Mouse (Mus musculus): Measurements from ENCODE around the gene Tmem266. TPM values are rescaled to one million over a fixed set of nuclear protein-coding genes. Genes with fewer than 3 reads are reported as not detected.

The Tmem266 gene
- polyA plus RNA-seq, 1 experiment from 2014 or later = 1.3 TPM

GRCm38 (mm10) chr9:55382441-55382840 lies 55.7 kb downstream of the Tmem266 start:
- Histone ChIP-seq H3K9me3 (replicated peaks) (no peaks in the 10 kb centered on the region), H3K4me2 (replicated peaks) (no peak overlapping the region), H3K27me3 (no peaks in the 10 kb centered on the region), H3K9ac (no peak overlapping the region), H3K36me3 (no peaks in the 10 kb centered on the region), H3K4me3 (no peak overlapping the region), H3K27ac (no peak overlapping the region), H3K4me1 (no peaks in the 10 kb centered on the region)
- WGBS = 31% methylated on average over 5 of the region's 5 CpGs
- ATAC-seq (ENCODE audit: low FRiP score) = no peak

GRCm38 (mm10) chr9:55386117-55386516 lies 59.4 kb downstream of the Tmem266 start:
- Histone ChIP-seq H3K4me2 (replicated peaks) (no peak overlapping the region), H3K4me3 (no peak overlapping the region), H3K27me3 (no peaks in the 10 kb centered on the region), H3K9ac (no peak overlapping the region), H3K9me3 (replicated peaks) (no peaks in the 10 kb centered on the region), H3K27ac (no peak overlapping the region), H3K36me3 (no peaks in the 10 kb centered on the region), H3K4me1 (no peaks in the 10 kb centered on the region)
- ATAC-seq (ENCODE audit: low FRiP score) = no peak
- WGBS = 95% methylated on average over 4 of the region's 4 CpGs

- no peaks in the 10 kb centered on the region for H3K27me3 ChIP-seq
- no peaks in the 10 kb centered on the region for H3K36me3 ChIP-seq
- no peak overlapping the region for H3K4me3 ChIP-seq
- no peak overlapping the region for H3K9ac ChIP-seq
- H3K4me1 ChIP-seq = peaks cover 6% of the 10 kb centered on the region; the same call in 1 of the 2 replicates
- ATAC-seq (ENCODE audit: low FRiP score) = no peak
- WGBS = 86% methylated on average over 14 of the region's 14 CpGs
- H3K4me2 ChIP-seq (replicated peaks) = no peak overlapping the region
- no peak overlapping the region for H3K27ac ChIP-seq
- no peaks in the 10 kb centered on the region for H3K9me3 ChIP-seq (replicated peaks)
These were observed 61.3 kb downstream of the Tmem266 start for GRCm38 (mm10) chr9:55387862-55388505.

- H3K9ac ChIP-seq = no peak overlapping the region
- H3K4me3 ChIP-seq = no peak overlapping the region
- no peaks in the 10 kb centered on the region for H3K36me3 ChIP-seq
- ATAC-seq (ENCODE audit: low FRiP score) = peak; percentile 32; the same call in 1 of the 2 replicates
- WGBS = 25% methylated on average over 17 of the region's 17 CpGs
- H3K4me1 ChIP-seq = peaks cover 6% of the 10 kb centered on the region; the same call in 1 of the 2 replicates
- H3K27me3 ChIP-seq = peaks cover 3% of the 10 kb centered on the region; the same call in 1 of the 2 replicates
- no peak overlapping the region for H3K4me2 ChIP-seq (replicated peaks)
- no peak overlapping the region for H3K27ac ChIP-seq
- H3K9me3 ChIP-seq (replicated peaks) = no peaks in the 10 kb centered on the region
These were observed 65.4 kb downstream of the Tmem266 start for GRCm38 (mm10) chr9:55391909-55392658.

GRCm38 (mm10) chr9:55395650-55396049 lies 68.9 kb downstream of the Tmem266 start:
- Histone ChIP-seq H3K4me3 (no peak overlapping the region), H3K4me1 (peaks cover 6% of the 10 kb centered on the region; the same call in 1 of the 2 replicates), H3K27ac (no peak overlapping the region), H3K36me3 (no peaks in the 10 kb centered on the region), H3K27me3 (peaks cover 3% of the 10 kb centered on the region; the same call in 1 of the 2 replicates), H3K9ac (no peak overlapping the region), H3K9me3 (replicated peaks) (no peaks in the 10 kb centered on the region), H3K4me2 (replicated peaks) (no peak overlapping the region)
- 83% methylated on average over 1 of the region's 1 CpGs for WGBS
- no peak for ATAC-seq (ENCODE audit: low FRiP score)

GRCm38 (mm10) chr9:55398985-55399554 lies 72.4 kb downstream of the Tmem266 start:
- no peak for ATAC-seq (ENCODE audit: low FRiP score)
- H3K27me3 ChIP-seq = no peaks in the 10 kb centered on the region
- no peaks in the 10 kb centered on the region for H3K36me3 ChIP-seq
- no peaks in the 10 kb centered on the region for H3K4me1 ChIP-seq
- no peaks in the 10 kb centered on the region for H3K9me3 ChIP-seq (replicated peaks)
- no peak overlapping the region for H3K4me3 ChIP-seq
- H3K4me2 ChIP-seq (replicated peaks) = no peak overlapping the region
- WGBS = 89% methylated on average over 7 of the region's 7 CpGs
- H3K27ac ChIP-seq = no peak overlapping the region
- H3K9ac ChIP-seq = no peak overlapping the region

GRCm38 (mm10) chr9:55402276-55402675 lies 75.6 kb downstream of the Tmem266 start:
- Histone ChIP-seq H3K27me3 (no peaks in the 10 kb centered on the region), H3K27ac (no peak overlapping the region), H3K4me3 (no peak overlapping the region), H3K4me2 (replicated peaks) (no peak overlapping the region), H3K9ac (no peak overlapping the region), H3K9me3 (replicated peaks) (no peaks in the 10 kb centered on the region), H3K36me3 (no peaks in the 10 kb centered on the region), H3K4me1 (peaks cover 10% of the 10 kb centered on the region)
- WGBS = 79% methylated on average over 7 of the region's 7 CpGs
- ATAC-seq (ENCODE audit: low FRiP score) = no peak

- ATAC-seq (ENCODE audit: low FRiP score) = no peak
- peaks cover 27% of the 10 kb centered on the region for H3K4me1 ChIP-seq
- H3K4me2 ChIP-seq (replicated peaks) = no peak overlapping the region
- H3K4me3 ChIP-seq = no peak overlapping the region
- no peaks in the 10 kb centered on the region for H3K36me3 ChIP-seq
- H3K27ac ChIP-seq = no peak overlapping the region
- 85% methylated on average over 4 of the region's 4 CpGs for WGBS
- H3K9me3 ChIP-seq (replicated peaks) = no peaks in the 10 kb centered on the region
- no peaks in the 10 kb centered on the region for H3K27me3 ChIP-seq
- no peak overlapping the region for H3K9ac ChIP-seq
These were observed 77.5 kb downstream of the Tmem266 start for GRCm38 (mm10) chr9:55404256-55404655.

- Histone ChIP-seq H3K9ac (no peak overlapping the region), H3K4me1 (peaks cover 29% of the 10 kb centered on the region), H3K4me2 (replicated peaks) (no peak overlapping the region), H3K27ac (no peak overlapping the region), H3K36me3 (no peaks in the 10 kb centered on the region), H3K27me3 (no peaks in the 10 kb centered on the region), H3K4me3 (no peak overlapping the region), H3K9me3 (replicated peaks) (no peaks in the 10 kb centered on the region)
- 79% methylated on average over 6 of the region's 6 CpGs for WGBS
- ATAC-seq (ENCODE audit: low FRiP score) = no peak
These were observed 78.4 kb downstream of the Tmem266 start for GRCm38 (mm10) chr9:55404976-55405702.

- peaks cover 36% of the 10 kb centered on the region for H3K4me1 ChIP-seq
- no peak overlapping the region for H3K4me3 ChIP-seq
- no peak overlapping the region for H3K4me2 ChIP-seq (replicated peaks)
- H3K27me3 ChIP-seq = no peaks in the 10 kb centered on the region
- H3K9me3 ChIP-seq (replicated peaks) = no peaks in the 10 kb centered on the region
- ATAC-seq (ENCODE audit: low FRiP score) = no peak; the same call in 1 of the 2 replicates
- 55% methylated on average over 2 of the region's 2 CpGs for WGBS
- H3K36me3 ChIP-seq = no peaks in the 10 kb centered on the region
- H3K27ac ChIP-seq = peak overlapping the region; percentile 32; the same call in 1 of the 2 replicates
- no peak overlapping the region for H3K9ac ChIP-seq
These were observed 80.1 kb downstream of the Tmem266 start for GRCm38 (mm10) chr9:55406773-55407172.

- ATAC-seq (ENCODE audit: low FRiP score) = no peak
- Histone ChIP-seq H3K27me3 (no peaks in the 10 kb centered on the region), H3K4me2 (replicated peaks) (no peak overlapping the region), H3K4me3 (no peak overlapping the region), H3K9me3 (replicated peaks) (no peaks in the 10 kb centered on the region), H3K27ac (no peak overlapping the region), H3K4me1 (peaks cover 36% of the 10 kb centered on the region), H3K36me3 (no peaks in the 10 kb centered on the region), H3K9ac (no peak overlapping the region)
- WGBS = 16% methylated on average over 4 of the region's 4 CpGs
These were observed 82.1 kb downstream of the Tmem266 start for GRCm38 (mm10) chr9:55408851-55409250.

- Histone ChIP-seq H3K9me3 (replicated peaks) (no peaks in the 10 kb centered on the region), H3K27ac (no peak overlapping the region), H3K36me3 (no peaks in the 10 kb centered on the region), H3K9ac (no peak overlapping the region), H3K27me3 (no peaks in the 10 kb centered on the region), H3K4me1 (peaks cover 36% of the 10 kb centered on the region), H3K4me3 (no peak overlapping the region), H3K4me2 (replicated peaks) (no peak overlapping the region)
- no peak for ATAC-seq (ENCODE audit: low FRiP score)
- WGBS = 38% methylated on average over 3 of the region's 3 CpGs
These were observed 83.1 kb downstream of the Tmem266 start for GRCm38 (mm10) chr9:55409833-55410232.

Data from hindbrain, embryonic 12.5 days (tissue).